Mouse (Mus musculus) spleen, postnatal 14 days (tissue): Measurements from ENCODE around the gene Adam1b.
"Not testable (repeated sequence)": the region's sequence is repeated elsewhere in the genome, so short reads cannot be mapped to it uniquely, and the experiment has no call there.

ENCODE experiments used
- DNase-seq, 2 experiments: peaks; one replicate each; pipeline ENCODE4 v3.0.0; 2021 to 2022; ENCODE audit warnings: low spot score in 2 of 2

Gene Adam1b

DNA sequence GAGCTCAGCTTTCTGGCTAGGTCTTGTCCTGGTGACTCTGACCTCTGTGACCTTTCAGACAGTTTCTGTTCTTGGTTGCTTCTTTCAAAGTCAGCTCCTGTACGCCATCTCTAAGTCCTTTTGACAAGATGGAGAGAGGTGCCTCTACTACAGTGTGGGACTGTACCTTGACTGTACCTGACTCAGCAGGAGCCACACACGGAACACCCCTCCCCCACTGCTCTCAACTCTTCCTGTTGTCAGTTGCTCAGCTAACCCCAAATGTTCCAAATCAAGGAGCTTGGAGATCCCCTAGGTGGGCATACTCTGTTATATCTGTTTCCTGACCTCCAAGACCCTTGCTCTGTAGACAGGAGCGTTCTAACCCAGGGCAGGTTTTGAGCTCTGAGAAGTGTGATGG, at the start of gene Adam1b:
Gene Adam1b, minus strand, starts transcription at position 205 of the 400 bp plus-strand sequence.
- no peak for DNase-seq

DNA sequence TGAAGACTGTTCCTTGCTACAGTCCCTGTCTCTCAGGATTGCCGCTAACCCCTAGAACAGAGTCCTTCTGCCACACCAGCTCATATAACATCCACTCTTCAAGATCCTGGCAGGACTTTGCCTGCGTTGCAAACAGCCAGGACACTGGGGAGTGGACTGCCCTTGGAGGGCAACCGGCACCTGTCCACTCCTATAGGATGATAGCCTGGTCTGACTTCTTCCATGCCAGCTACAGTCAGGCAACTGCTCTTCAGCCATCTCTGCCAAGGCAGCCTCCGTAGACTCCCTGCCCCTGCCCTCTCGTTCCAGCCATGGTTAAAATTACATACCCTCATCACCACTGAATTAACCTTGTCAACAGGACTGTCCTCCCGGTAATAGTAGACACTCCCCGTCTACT, 46.0 kb upstream of the Adam1b start:
- no peak for DNase-seq

DNA sequence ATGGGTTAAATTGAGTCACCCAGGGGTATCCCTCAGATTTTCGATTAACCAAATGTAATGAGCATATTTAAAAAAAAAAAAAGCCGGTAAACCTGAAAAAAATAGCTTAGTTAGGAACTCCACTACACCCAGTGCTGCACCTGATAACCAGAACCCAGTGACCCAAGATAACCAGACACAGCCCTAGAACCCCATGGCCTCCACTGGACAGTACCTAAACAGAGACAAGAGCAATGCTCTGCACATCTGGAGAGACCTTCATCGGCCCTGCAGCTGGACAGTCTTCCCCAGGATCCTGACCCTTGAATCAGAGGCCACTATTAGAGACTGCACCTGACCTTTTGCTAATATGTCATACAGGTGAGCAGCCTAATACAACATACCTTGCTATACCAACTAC, 43.8 kb upstream of the Adam1b start:
- no peak for DNase-seq

DNA sequence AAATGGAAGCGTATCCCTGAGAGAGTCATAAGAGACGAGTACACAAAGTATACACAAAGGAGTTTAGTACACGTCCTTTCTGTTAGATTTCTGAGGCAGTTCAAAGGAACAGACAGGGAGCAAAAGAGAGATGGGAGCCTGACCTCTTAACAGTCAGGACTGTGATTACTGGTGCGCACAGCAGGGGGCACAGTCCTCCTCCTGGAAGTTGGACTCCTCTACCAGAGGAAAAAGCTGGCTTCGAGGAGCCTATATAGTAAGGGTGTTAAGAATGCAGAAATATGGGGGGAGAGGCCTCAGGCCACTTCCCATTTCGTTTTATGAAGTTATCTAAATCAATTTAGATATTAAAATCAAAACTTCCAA, 43.3 kb upstream of the Adam1b start:
- DNase-seq: peak; percentile 25 to 44

DNA sequence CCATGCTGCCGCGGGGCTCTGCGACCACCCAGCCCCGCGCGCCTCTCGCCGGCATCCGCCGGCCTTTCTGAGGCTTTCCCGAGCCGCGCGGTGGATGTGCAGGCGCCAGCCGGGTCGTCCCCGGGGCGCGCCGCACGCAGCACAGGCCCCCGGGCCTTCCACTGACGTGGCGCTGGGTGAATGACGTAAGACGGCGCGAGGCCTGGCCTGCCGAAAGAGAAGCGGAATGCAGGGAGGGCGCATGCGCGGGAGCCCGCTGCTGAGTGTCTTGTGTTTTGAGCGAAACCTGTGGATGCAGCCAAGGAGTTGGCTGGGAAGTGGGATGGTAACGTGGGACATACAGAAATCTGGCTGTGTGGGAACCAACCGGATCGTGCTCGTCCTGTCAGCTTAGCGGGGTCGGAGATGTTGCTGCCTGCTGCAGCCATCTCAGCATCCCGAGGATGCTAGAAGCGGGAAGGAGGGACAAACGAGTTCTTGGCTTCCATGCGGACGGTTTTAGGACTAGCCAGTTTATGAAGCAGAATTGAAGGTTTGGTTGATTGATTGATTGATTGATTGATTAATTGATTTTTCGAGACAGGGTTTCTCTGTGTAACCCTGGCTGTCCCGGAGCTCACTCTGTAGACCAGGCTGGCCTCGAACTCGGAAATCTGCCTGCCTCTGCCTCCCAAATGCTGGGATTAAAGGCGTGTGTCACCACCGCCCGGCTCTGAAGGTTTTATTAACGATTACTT, 42.7 kb upstream of the Adam1b start, which contains the start of gene Mapkapk5:
Gene Mapkapk5, minus strand, starts transcription at position 113 of the 737 bp plus-strand sequence.
- DNase-seq: peak; percentile 96 to 99

DNA sequence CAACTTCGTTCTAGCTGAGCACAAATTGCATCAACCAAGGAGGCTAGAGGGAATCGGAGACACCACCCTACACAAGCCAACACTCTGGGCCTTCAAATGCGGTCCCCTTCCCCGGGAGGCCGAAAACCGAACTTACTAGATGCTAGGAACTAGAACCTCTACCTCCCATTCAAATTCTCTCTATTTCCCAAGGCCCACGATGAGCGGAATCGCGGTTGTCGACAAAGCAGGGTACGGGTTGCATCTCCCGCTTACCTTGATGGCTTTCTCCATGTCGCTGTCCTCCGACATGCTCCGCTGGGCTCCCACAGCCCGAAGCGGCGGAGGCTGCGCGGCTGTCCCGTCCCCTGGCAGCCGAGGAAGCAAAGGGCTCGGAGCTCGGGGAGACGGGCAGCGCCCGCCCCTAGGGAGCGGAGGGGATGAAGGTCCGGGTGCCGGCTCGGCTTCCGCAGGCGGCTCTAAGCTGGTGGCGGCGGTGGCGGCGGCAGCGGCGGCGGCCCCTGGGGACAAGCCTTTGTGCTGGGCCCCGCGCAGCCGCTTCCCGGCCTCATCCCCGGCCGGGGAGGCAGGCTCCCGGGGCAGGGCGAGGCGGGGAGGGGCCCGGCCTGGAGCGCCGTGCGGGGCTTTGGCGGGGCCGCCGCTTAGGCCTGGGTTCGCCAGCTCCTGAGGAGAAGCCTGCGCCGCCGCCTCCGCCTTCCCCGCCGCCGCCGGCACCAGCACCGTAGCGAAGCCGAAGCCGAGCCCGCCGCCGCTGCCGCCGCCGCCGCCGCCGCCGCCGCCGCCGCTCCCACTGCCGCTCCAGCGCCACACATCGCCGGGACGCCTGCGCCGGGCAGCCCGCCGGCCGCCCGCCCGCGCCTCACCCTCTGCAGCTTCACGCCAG, 41.9 kb upstream of the Adam1b start, which contains the start of the genes Adam1a and Gm42878:
Gene Adam1a, minus strand, starts transcription at position 573 of the 883 bp plus-strand sequence.
Gene Gm42878, minus strand, starts transcription at position 573 of the 883 bp plus-strand sequence.
- DNase-seq: peak; percentile 16 to 40

DNA sequence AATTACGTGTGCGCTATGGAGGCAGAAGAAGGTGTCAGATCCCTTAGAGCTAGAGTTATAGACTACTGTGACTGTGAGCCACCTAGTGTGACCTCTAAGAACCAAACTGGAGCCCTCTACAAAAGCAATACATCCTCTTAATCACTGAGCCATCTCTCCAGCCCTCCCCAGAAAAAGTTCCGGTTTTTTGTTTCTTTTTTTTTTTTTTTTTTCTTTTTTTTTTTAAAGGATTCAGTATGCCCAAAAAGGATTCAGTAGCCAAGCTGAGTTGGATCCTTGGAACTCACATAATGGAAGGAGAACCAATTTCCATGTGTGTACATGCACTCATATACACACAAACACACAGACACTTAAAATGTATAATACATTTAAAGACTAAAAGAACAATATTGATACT, 40.1 kb upstream of the Adam1b start:
- DNase-seq: no peak

DNA sequence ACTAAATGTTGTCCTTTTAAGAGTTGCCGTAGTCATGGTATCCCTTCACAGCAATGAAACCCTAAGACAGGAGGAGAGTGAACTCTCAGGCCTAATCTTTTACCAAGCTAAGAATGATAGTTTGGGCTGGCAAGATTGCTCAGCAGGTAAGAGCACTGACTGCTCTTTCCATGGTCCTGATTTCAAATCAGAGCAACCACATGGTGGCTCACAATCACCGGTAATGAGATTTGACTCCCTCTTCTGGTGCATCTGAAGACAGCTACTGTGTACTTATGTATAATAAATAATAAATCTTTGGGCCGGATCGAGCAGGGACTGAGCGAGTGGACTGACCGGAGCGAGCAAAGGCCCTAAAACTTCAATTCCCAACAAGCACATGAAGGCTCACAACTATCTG, 38.0 kb upstream of the Adam1b start:
- DNase-seq: no peak

DNA sequence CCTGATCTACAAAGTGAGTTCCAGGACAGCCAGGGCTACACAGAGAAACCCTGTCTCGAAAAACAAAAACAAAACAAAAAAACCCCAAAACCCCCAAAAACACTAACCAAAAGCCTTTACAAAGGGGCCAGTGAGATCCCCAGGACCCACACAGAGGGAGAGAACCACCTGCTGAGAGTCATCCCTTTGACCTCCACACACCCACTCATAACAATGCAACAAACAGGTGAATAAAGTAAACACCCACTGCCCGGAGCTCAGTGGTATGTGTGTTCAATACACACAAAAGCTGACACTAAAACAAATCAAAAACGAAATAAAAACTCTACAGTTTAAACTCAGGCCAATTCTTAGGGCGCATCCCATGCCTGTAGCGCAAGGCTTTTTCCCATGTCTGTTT, 36.8 kb upstream of the Adam1b start:
- no peak for DNase-seq

DNA sequence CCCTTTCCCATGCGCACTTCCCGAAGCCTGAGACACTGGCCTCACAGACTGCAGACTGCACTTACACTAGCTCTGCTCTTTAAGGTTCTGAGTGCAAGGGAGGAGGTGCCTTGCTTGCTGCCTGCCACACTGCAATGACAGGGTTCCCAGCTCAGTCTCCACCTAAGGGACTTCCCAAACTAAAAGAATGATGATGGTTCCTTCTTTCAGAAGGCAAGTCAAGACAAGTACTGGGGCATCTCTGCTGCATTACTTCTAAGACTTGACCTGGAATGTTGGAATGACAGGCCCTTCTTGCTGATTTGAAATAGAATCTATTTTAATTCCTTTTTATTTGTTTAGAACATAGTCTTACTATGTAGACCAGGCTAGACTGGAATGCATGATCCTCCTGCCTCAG, 34.4 kb upstream of the Adam1b start:
- DNase-seq: no peak

DNA sequence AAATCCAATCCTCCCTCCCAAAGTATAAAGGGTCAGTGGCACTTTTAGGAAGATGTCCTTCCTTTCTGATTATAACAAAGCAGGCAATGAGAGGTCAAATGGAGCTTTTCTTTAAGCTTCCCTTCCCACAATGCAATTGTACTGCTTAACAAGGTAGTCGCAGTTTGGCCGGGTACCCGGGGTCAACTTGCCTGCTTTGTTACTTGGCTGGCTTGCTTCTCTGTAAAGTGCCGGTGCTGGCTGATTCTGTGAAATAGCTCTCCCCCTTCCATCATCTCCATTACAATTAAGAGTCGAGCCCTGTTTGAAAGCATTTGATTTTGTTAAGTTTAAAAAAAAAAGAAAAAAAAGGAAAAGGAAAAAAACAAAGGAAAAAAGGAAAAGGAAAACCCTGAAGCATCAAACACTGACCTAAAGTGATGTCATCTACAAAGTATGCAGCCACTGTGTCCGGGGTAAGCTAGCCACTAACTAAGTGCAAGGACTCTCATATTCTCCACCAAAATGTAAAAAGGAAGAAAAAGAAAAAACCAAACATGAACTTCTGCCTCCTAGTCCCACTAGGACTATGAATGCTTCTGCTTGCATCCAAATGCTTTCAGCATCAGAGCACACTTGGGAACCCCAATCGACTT, 33.8 kb upstream of the Adam1b start:
- DNase-seq: no peak

DNA sequence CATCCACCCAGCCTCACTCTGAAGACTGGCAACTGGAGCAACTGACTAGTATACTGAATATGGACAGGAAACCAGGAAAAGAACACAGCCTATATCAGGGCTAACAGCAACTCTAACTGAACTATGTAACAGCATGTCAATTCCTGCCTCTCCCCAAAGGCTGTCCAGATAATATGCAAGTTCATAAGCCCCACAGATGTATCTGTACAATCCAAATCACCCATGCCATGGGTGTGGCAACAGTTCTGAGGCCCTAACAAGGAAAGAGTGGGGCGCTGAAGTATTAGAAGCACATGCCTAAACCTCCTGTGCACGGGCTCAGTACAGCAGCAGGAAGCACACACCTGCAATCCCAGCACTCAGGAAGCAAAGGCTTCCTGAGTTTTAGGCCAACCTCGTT, 31.9 kb upstream of the Adam1b start:
- no peak for DNase-seq

DNA sequence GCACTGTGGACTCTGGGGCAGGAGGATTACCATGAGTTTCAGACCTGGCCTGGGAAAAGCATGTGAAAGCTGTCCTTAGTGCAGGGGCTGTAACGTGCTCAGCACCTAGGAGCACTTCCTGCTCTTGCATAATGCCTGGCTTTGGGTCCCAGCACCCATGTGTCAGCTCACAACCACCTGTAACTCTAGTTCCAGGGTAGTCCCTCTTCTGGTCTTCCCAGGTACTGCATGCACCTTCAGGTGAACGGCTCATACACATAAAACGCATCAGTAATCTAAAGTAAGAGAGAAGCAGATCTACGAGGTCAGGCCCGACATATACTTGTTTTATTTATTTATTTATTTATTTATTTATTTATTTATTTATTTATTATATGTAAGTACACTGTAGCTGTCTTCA, 31.3 kb upstream of the Adam1b start:
- DNase-seq: no peak

DNA sequence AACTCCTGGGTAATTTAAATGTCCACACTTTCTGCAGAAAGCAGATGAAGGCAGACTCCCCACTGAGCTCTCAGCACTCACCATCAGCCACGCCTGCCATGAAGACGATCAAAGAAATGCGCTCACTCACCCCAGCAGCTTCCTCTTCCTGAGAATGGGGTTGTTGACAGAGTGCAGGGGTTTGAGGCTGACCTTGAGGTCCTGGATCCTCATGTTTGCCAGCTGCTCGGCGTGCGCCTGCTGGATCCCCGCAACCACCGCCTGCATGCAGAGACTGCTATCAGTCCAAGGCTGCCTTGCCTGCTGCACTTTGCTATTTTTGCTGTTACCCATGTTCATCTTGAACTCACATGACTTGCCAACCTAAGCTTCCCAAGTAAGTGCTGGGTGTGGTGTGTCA, 23.7 kb upstream of the Adam1b start:
- DNase-seq: no peak

DNA sequence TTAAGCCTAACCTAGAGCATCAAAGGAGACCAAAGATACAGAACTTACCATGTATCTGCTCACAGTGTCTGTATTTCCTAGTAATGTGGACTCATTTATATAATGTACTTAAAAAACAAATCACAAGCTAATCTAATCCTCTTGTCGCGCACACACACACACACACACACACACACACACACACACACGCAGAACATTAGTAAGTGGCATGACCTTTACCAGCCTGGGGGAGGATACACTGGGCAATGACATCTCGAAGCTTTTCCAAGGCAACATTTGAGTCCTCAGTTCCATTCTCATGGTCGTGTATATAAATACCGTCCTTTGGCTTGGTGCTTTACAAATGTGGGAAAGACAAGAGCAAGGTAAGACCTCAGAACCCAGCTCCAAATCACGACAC, 23.3 kb upstream of the Adam1b start:
- no peak for DNase-seq

DNA sequence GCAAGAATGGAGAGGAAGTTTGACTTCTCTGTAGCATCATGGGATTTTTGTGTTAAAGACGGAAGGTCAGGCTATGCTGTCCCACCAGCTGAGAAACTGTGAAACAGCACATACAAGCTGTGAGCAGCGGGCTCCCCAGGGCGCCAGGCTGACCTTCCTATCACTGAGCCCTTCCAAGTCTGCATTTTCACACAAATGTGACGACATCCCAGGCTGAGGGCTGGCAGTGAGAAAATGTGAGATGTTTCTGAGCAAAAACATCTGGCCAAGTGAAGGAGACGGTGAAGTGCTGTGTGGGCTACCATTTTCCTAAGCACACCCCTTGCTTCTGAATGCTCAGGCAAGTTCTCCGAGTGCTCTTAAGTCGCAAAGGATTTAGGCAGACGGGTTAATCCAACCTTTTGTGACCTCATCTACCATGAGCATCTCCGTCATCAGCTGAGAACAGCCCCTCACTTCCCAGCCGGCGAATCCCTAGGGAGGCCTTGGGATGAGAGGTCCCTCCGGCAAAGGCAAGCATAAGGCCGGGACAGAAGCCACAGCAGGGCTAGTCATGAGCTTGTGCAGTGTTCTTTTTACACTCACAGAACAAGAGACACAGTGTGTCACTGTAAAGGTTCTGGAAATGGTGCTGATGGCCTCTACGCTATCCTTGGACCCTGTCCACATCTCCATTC, 22.7 kb upstream of the Adam1b start:
- no peak for DNase-seq

DNA sequence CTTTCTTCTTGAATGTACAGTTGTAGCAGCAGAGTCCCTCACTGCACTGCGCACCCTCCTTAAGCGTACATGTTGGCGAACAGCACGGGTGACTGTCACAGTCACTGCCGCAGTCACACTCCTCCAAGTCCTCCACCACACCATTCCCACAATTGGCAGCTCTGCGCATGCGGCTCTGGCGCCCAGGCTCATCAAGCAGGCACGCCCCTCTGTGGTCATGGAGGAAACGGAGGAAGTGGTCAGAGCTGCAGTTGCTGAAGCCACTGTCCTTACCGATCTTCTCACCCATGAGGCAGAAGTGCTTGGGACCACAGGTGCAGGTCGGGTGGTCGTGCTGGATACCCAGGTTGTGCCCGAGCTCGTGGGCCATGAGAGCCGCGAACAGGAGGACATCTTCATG, 16.5 kb upstream of the Adam1b start:
- not testable (repeated sequence) for DNase-seq

DNA sequence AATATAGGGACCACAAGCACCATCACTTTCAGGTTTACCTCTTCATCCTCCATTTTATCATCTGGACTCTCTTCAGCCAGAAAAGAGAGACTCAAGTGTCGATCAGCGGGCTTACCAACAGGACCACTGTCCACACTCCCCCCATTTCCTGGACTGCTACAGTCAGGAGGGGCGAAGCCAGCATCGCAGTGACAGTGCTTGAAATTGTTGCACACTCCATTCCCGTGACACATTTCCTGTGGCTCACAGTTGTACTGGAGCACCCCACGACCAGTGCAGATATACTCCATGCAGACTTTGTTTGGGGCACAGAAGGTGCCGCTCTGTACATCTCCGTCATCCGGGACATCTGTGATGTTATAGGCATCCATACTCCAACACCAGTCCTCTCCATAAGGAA, 15.7 kb upstream of the Adam1b start:
- no peak for DNase-seq

DNA sequence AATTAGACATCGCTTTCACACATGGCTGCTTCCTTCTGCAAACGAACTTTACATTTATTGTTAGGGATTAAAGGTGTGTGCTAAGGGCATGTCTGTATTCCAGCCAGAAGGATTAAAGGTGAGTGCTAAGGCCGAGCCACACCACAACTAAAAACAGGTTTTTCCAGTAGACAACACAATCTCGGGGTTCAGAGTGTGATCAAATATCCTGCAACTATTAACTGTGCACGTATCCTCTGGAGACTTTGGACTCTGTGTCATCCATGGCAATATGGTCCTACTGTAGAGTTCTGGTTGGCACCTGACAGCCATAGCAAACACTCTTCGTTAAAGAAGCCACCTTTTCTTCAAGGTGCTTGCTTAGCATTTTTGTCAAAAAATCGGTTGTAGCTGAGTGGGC, 6.8 kb upstream of the Adam1b start:
- no peak for DNase-seq

DNA sequence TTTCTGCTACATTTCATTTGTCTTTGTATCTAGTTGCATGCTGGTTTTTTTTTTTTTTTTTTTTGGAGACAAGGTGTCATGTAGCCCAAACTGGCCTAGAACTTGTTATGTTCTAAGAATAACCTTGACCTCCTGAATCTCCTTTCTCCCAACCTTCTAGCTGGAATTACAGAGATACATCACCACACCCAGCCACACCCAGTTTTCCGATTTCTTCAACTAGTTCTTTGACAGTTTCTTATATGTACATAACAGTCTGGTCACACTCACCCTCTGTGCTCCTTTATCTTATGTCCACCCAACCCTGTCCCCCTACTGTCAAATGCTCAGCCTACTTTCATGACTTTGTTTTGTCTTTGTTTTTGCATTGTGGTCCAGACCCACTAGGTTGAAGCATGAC, 3.6 kb upstream of the Adam1b start:
- no peak for DNase-seq

DNA sequence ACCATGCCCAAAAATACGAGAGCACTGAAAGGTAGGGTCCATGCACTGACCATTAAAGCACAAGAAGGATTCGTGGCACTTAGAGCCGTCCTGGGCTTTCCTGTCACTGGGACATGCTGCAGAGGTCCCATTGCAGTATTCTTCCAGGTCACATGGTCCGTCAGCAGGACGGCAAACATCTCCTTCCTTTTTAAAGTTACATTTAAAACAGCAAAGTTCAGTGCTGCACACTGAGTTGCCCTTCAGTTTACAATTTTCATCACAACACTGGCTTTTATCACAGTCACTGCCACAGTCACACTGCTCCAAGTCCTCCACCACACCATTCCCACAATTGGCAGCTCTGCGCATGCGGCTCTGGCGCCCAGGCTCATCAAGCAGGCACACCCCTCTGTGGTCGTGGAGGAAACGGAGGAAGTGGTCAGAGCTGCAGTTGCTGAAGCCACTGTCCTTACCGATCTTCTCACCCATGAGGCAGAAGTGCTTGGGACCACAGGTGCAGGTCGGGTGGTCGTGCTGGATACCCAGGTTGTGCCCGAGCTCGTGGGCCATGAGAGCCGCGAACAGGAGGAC, 1.7 kb downstream of the Adam1b start:
- not testable (repeated sequence) for DNase-seq

DNA sequence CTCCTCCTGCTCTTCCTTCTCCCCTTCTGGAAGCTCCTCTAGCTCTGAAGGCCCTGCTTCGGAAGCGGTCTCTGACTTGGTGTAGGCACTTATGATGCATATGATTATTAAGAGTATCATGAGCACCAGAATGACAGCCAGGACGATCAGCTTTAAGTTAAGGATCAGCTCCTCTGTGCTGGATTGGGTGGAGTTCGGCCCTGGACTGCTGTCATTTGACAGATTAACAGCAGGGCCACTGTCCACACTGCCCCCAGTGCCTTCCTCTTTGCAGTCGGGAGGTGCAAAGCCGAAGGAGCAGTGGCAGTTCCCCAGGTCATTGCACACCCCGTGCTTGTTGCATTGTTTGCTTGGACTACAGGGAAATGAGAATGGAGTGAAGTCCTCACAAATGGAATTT, 2.5 kb downstream of the Adam1b start:
- DNase-seq: no peak
